Mouse (Mus musculus): ENCODE measurements around the gene Jade2.

GRCm38 (mm10) chr11:51805221-51805981, 52.1 kb downstream of the Jade2 start:
- TF ChIP-seq POLR2A (IDR thresholded peaks at IDR 0.05; ENCODE audit: control insufficient read depth, low read depth, low read length) (no peak), CTCF (IDR thresholded peaks at IDR 0.05; ENCODE audit: control insufficient read depth, insufficient read depth, insufficient replicate concordance, low read depth, low read length) (no peak)

Measured in testis, adult 2 months (tissue).